Mouse (Mus musculus) ES-Bruce4 (cell line): Measurements from ENCODE around the gene Nos1ap.

Experiments
- CTCF ChIP-seq: IDR thresholded peaks from one replicate; pipeline ENCODE4 v1.8.1; 2011; ENCODE audit warnings: low read depth, low read length
- EP300 ChIP-seq: IDR thresholded peaks from 2 replicates; pipeline ENCODE4 v1.6.1; 2011; ENCODE audit warnings: low read depth, low read length; ENCODE audit not compliant: insufficient read depth
- POLR2A ChIP-seq: IDR thresholded peaks from one replicate; pipeline ENCODE4 v1.8.1; 2011; ENCODE audit warnings: low read length; ENCODE audit not compliant: insufficient read depth

DNA sequence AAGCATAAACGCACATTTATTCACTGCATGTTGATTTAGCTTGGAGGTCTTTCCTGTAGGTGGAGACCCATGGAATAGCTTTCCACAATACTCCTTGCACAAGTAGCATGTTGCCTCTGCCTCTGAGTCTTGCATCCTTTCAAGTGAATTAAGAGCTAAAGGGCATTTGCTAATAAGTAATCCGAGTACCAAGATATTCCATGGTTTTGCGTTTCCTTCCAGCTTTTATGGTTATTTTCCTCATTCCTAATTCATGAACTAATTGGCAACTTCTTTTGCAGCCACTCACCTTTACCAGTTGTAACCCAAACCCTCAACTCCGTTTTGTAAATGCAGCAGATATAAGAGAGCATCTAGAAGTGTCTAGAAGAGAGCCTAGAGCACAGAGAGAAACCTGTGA is 155.5 kb downstream of the Nos1ap start:
- TF ChIP-seq EP300, result no peak
- TF ChIP-seq POLR2A, result no peak
- TF ChIP-seq CTCF, result no peak
